Mouse (Mus musculus): ENCODE measurements around the gene Spata17. TPM values are rescaled to one million over a fixed set of nuclear protein-coding genes. Genes with fewer than 3 reads are reported as not detected.

The Spata17 gene
- total and polyA plus RNA-seq, 3 experiments, result 0.24 TPM; not detected in 2

DNA sequence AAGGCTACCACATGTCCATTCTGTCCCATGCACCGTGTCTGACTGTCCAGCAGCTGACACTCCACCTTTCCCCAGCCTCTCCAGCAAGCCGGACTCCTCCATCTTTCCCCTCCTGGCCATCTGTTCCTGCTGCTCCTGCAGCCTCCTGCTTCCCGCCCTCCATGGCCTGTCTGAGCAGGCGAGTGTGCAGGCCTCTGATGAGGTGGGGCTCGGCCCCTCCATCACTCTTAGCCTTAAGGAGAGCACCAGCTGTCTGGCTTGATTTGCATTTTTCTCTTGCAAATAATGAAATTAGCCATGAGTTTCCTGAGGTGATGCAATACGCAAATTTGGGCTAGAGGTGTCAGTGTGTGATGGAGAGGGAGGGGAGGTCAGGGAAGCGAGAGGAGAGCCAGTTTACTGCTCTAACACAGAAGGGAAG, 211.8 kb downstream of the Spata17 start:
- peaks cover 17% of the 10 kb centered on the region for H3K9me3 ChIP-seq (replicated peaks; ENCODE audit: low read length)
- dilution Hi-C loops (cut with MboI; ENCODE audit: extremely low pct_ligation_motif_present, extremely low pct_unique_long_range_greater_than_20kb, low sequenced_read_pairs), result no loop called here

DNA sequence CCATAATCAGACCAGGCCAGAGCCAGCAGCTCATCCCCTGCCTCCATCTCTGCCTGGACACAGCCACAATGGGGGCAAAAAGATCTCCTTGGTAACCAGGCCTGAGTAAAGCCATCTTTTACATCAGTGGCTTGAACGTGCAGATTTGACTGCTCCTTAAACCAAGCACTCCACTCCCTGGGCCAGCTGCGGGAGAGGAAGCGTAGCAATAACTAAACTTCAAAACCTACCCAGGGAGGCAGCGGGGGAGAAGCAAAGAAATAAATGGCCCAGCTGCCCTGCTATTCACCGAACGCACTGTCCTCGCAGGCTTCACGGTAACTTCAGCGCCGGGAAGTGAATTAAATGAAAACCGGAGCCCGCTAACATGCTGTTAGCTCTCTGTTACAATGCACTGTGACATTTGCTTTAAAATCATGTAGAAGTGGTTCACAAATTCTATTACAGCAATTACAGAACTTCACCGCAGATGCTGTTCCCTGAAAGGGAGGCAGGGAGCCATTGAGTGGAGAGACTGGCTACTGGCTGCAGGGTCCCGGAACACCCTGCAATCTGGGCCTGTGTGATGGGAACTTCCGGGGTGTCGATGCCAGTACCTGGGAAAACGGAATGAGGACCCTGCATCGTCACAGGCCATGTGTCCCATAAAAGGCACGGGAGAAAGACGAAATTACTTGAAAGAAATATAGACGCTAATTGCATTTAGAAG, 217.5 kb downstream of the Spata17 start:
- H3K4me3 ChIP-seq (replicated peaks in 1 of 3; ENCODE audit: low read depth in 2 of 3, low read length in 2 of 3, poor library complexity in 1 of 3), result no peak overlapping the region
- in situ Hi-C loops (cut with MboI; ENCODE audit: low pct_ligation_motif_present, low pct_unique_long_range_greater_than_20kb, low sequenced_read_pairs), result no loop called here
- peaks cover 17% of the 10 kb centered on the region for H3K9me3 ChIP-seq (replicated peaks; ENCODE audit: low read length)
- H3K27ac ChIP-seq (ENCODE audit: insufficient read depth, low read depth), result no peak overlapping the region
- peaks cover 1 to 12% of the 10 kb centered on the region in 2 experiments; a peak in 3 of 4 replicates for H3K4me1 ChIP-seq (ENCODE audit: control insufficient read depth in 1 of 2, insufficient read depth in 2 of 2)
- TF ChIP-seq PAX5 (IDR thresholded peaks at IDR 0.05; ENCODE audit: low read length), result no peak
- no peak for TF ChIP-seq IRF4 (IDR thresholded peaks at IDR 0.05; ENCODE audit: low read depth, low read length)
- no peak for TF ChIP-seq MAFK (IDR thresholded peaks at IDR 0.05; ENCODE audit: insufficient replicate concordance, low read length)
- no peak for TF ChIP-seq E2F4 (IDR thresholded peaks at IDR 0.05; ENCODE audit: insufficient replicate concordance, low read depth, low read length)
- no peak for TF ChIP-seq ZMIZ1 (IDR thresholded peaks at IDR 0.05; ENCODE audit: low read depth, low read length)
- no peak for TF ChIP-seq ZC3H11A (IDR thresholded peaks at IDR 0.05; ENCODE audit: low read depth, low read length)
- no peak for TF ChIP-seq USF2 (conservative IDR thresholded peaks at IDR 0.05; ENCODE audit: low read depth, low read length)
- TF ChIP-seq SIN3A (IDR thresholded peaks at IDR 0.05; ENCODE audit: low read length), result no peak
- no peak for TF ChIP-seq USF1 (IDR thresholded peaks at IDR 0.05; ENCODE audit: low read depth, low read length)
- H3K27me3 ChIP-seq (replicated peaks), result no peaks in the 10 kb centered on the region
- H3K36me3 ChIP-seq (replicated peaks in 1 of 2; ENCODE audit: control insufficient read depth in 1 of 2, insufficient read depth in 1 of 2, low read length in 1 of 2), result no peaks in the 10 kb centered on the region
- no peak overlapping the region for H3K4me2 ChIP-seq (ENCODE audit: insufficient read depth, low read depth, poor library complexity, severe bottlenecking)
- DNase-seq (ENCODE audit: extremely low read depth), result no peak
- no peak overlapping the region for H3K9ac ChIP-seq (ENCODE audit: insufficient read depth, low read depth)
- dilution Hi-C loops (cut with MboI; ENCODE audit: extremely low pct_ligation_motif_present, extremely low pct_unique_long_range_greater_than_20kb, low sequenced_read_pairs), result no loop called here
- H3K79me2 ChIP-seq (replicated peaks; ENCODE audit: control insufficient read depth, extremely low read depth, insufficient read depth, poor library complexity, severe bottlenecking), result no peaks in the 10 kb centered on the region

More for the DNA sequence above, 211.8 kb downstream of the Spata17 start:
- Histone ChIP-seq H3K4me3 (replicated peaks in 1 of 3; ENCODE audit: low read depth in 2 of 3, low read length in 2 of 3, poor library complexity in 1 of 3) (no peak overlapping the region), H3K36me3 (replicated peaks in 1 of 2; ENCODE audit: control insufficient read depth in 1 of 2, insufficient read depth in 1 of 2, low read length in 1 of 2) (no peaks in the 10 kb centered on the region), H3K4me1 (ENCODE audit: control insufficient read depth in 1 of 2, insufficient read depth in 2 of 2) (peaks cover 6 to 45% of the 10 kb centered on the region in 2 experiments), H3K27ac (ENCODE audit: insufficient read depth, low read depth) (no peak overlapping the region), H3K9ac (ENCODE audit: insufficient read depth, low read depth) (no peak overlapping the region), H3K27me3 (replicated peaks) (no peaks in the 10 kb centered on the region), H3K4me2 (ENCODE audit: insufficient read depth, low read depth, poor library complexity, severe bottlenecking) (no peak overlapping the region), H3K79me2 (replicated peaks; ENCODE audit: control insufficient read depth, extremely low read depth, insufficient read depth, poor library complexity, severe bottlenecking) (no peaks in the 10 kb centered on the region)
- in situ Hi-C loops (cut with MboI; ENCODE audit: low pct_ligation_motif_present, low pct_unique_long_range_greater_than_20kb, low sequenced_read_pairs), result no loop called here
- peak; percentile 50 for TF ChIP-seq EP300 (IDR thresholded peaks at IDR 0.05; ENCODE audit: low read length)
- no peak for TF ChIP-seq CHD1 (IDR thresholded peaks at IDR 0.05; ENCODE audit: low read depth, low read length)
- TF ChIP-seq PAX5 (IDR thresholded peaks at IDR 0.05; ENCODE audit: low read length), result no peak
- TF ChIP-seq ZNF384 (IDR thresholded peaks at IDR 0.05; ENCODE audit: low read depth, low read length), result no peak
- peak; percentile 47; the same call in 1 of the 2 replicates for TF ChIP-seq JUN (IDR thresholded peaks at IDR 0.05; ENCODE audit: insufficient read depth, low read depth, low read length)
- peak; percentile 26; the same call in 1 of the 2 replicates for TF ChIP-seq IRF4 (IDR thresholded peaks at IDR 0.05; ENCODE audit: low read depth, low read length)
- no peak for TF ChIP-seq ELF1 (IDR thresholded peaks at IDR 0.05; ENCODE audit: low read depth, low read length)
- TF ChIP-seq MYC (IDR thresholded peaks at IDR 0.05; ENCODE audit: low read depth, low read length), result no peak
- no peak for TF ChIP-seq HCFC1 (IDR thresholded peaks at IDR 0.05; ENCODE audit: low read depth, low read length)
- no peak for TF ChIP-seq USF1 (IDR thresholded peaks at IDR 0.05; ENCODE audit: low read depth, low read length)
- TF ChIP-seq ETS1 (conservative IDR thresholded peaks at IDR 0.05; ENCODE audit: low read depth, low read length), result peak; percentile 87
- no peak for TF ChIP-seq BHLHE40 (IDR thresholded peaks at IDR 0.05; ENCODE audit: low read depth, low read length)
- TF ChIP-seq NRF1 (IDR thresholded peaks at IDR 0.05; ENCODE audit: low read depth, low read length), result no peak
- TF ChIP-seq SMC3 (IDR thresholded peaks at IDR 0.05; ENCODE audit: low read depth, low read length), result no peak
- no peak for TF ChIP-seq USF2 (conservative IDR thresholded peaks at IDR 0.05; ENCODE audit: low read depth, low read length)
- no peak for TF ChIP-seq MAZ (IDR thresholded peaks at IDR 0.05; ENCODE audit: low read depth, low read length)
- no peak; the same call in 1 of the 2 replicates for TF ChIP-seq MEF2A (IDR thresholded peaks at IDR 0.05; ENCODE audit: borderline replicate concordance, low read depth, low read length)
- TF ChIP-seq ZMIZ1 (IDR thresholded peaks at IDR 0.05; ENCODE audit: low read depth, low read length), result no peak
- TF ChIP-seq MXI1 (IDR thresholded peaks at IDR 0.05; ENCODE audit: low read depth, low read length), result no peak
- no peak for TF ChIP-seq KAT2A (IDR thresholded peaks at IDR 0.05; ENCODE audit: insufficient replicate concordance, low read length)
- TF ChIP-seq ZKSCAN1 (IDR thresholded peaks at IDR 0.05; ENCODE audit: borderline replicate concordance, low read depth, low read length), result no peak
- TF ChIP-seq MAFK (IDR thresholded peaks at IDR 0.05; ENCODE audit: insufficient replicate concordance, low read length), result no peak
- TF ChIP-seq RAD21 (IDR thresholded peaks at IDR 0.05; ENCODE audit: low read depth, low read length), result no peak
- TF ChIP-seq SIN3A (IDR thresholded peaks at IDR 0.05; ENCODE audit: low read length), result no peak
- TF ChIP-seq POLR2AphosphoS2 (IDR thresholded peaks at IDR 0.05; ENCODE audit: low read depth, low read length), result no peak
- no peak for TF ChIP-seq RCOR1 (conservative IDR thresholded peaks at IDR 0.05; ENCODE audit: low read depth, low read length)
- TF ChIP-seq CTCF (conservative IDR thresholded peaks at IDR 0.05 in 1 of 2, IDR thresholded peaks at IDR 0.05 in 1 of 2; ENCODE audit: low read depth in 2 of 2, low read length in 2 of 2), result no peak
- TF ChIP-seq ZC3H11A (IDR thresholded peaks at IDR 0.05; ENCODE audit: low read depth, low read length), result no peak
- TF ChIP-seq MAX (IDR thresholded peaks at IDR 0.05; ENCODE audit: low read length), result no peak
- no peak for TF ChIP-seq TBP (conservative IDR thresholded peaks at IDR 0.05; ENCODE audit: low read depth, low read length)
- TF ChIP-seq TCF12 (IDR thresholded peaks at IDR 0.05; ENCODE audit: low read depth, low read length), result peak; percentile 31; the same call in 1 of the 2 replicates
- no peak for TF ChIP-seq NELFE (IDR thresholded peaks at IDR 0.05; ENCODE audit: low read depth, low read length)
- TF ChIP-seq UBTF (IDR thresholded peaks at IDR 0.05; ENCODE audit: low read depth, low read length), result no peak
- no peak for TF ChIP-seq CHD2 (IDR thresholded peaks at IDR 0.05; ENCODE audit: low read length)
- TF ChIP-seq E2F4 (IDR thresholded peaks at IDR 0.05; ENCODE audit: insufficient replicate concordance, low read depth, low read length), result no peak
- no peak for TF ChIP-seq POLR2A (IDR thresholded peaks at IDR 0.05; ENCODE audit: low read depth, low read length)
- TF ChIP-seq GABPA (IDR thresholded peaks at IDR 0.05; ENCODE audit: insufficient replicate concordance, low read depth, low read length), result no peak
- DNase-seq (ENCODE audit: extremely low read depth), result peak; percentile 87

Data from CH12.LX (cell line).